Mouse (Mus musculus): ENCODE measurements at regions not wholly inside any gene's neighbourhood (a gene's known extent, or its start where the extent isn't known, plus 50 kb on each side); places are given as distances from the start of the nearest gene placed in this dataset.

DNA sequence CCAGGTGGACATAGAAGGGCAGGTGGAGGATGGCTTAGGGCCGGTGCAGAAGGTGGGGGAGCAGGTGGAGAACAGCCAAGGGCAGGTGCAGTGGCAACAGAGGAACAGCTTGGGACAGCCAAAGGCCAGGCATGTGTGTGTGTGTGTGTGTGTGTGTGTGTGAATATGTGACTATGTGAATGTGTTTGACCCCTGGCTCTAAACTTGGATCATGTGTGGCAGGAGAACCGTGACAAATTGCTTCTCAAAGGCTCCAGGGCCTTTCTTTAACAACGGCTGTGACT, 236.7 kb upstream of the Wscd1 start:
- no peak for DNase-seq (ENCODE audit: low read depth, low spot score)

DNA sequence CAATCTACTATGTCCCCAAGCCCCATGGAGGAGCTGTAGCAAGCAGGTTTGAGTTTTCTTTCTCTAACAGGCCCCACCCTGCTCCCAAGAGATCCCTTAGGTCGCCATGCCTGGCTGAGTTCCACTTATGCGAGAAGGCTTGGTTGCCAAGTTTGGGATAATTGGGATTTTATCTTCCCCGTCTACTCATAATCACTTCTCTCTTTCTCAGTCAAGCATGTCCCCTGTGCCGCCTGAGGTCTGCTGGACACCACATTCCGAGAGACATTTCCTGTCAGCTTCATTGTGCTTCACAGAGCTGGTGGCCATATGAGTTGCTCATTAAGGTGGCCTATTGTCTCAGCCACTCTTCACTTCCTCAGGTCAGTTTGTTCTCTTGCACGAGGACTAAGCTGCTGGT, 234.5 kb upstream of the Wscd1 start:
- DNase-seq (ENCODE audit: low read depth, low spot score), result no peak

DNA sequence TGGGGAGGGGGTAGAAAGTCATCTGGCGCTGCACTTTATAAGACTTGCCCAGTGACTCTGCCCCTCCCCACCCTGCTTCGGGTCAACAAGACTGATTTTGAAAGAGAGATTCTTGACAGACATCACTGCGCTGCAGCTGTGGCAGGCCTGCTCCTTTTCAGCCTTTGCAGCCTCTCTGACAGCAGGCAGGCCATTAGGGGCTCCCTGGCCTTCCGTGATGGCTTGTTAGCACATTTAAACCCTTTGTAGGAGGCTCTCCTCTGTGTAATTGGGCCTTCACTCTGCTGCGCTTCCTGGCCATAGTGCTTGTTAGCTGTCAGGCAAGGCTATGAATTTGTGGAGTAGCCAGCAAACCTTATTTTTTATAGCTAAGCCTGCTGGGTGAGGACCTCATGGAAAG, 232.3 kb upstream of the Wscd1 start:
- DNase-seq (ENCODE audit: low read depth, low spot score), result no peak

DNA sequence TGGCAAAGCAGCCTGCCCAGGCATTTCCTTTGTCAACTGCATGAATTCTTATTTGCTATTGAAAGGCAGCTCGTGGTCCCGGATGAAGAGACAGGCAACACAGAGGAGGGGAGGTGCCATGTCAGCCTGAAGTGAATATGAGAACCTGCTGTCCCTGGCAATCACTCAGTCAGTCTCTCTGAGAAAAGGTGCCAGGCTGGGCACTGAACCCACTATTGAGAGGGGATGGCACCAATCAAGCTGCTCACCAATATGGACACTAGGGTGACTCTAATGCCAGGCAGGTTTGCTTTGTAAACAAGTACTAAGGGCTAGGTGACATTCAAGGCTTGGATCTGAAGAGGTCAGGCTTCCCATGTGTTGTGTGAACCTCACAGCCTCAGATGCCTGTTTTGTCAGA, 222.0 kb upstream of the Wscd1 start:
- DNase-seq (ENCODE audit: low read depth, low spot score), result no peak

DNA sequence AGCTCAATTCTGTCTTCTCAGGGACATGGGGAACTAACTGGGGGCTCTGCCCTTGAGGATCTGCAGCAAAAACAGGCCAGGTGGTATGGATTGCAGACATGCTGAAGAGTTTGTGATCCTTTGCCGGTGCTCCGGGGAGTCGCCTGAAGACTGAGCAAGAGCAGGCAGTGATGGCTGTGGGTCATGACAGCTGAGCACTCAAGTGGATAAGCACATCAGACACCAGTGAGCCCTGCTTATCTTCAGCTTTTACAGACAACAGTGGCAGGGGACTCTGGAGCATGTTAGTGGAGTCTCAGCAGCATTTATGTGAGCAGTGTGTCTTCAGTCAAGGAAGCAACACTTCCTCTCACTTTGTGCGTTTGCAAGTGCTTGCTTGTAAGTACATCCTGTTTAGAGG, 221.1 kb upstream of the Wscd1 start:
- DNase-seq (ENCODE audit: low read depth, low spot score), result no peak

DNA sequence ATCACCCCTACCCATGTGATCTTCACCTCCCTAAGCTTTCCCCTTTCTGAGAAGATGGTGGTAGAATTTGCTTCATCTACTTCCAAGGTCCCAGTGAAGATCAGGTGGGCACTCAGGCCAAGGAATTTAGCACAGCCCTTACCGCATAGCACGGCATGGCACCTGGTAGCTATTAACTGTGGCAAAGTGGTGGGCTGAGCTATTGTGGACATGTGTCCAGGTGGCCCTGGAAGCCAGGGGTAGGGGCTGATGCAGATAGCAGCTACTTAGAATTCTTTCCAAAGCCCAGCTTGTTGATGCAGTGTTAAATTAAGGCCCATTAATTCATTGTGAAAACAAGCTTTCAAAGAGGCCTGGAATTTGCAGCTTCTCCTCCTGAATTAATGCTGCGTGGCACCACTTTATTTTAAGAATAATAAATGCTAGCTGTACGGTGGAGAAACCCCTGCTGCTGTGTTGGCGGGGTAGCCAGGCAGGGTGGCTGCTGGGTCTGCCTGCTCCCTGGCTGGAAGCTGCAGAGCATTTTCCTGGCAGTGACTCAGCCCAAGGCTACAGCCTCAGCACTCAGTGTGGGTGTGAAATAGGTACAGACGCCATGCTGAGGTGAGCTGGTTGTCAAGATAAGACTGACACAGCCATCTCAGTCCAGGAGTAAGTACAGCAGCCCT, 208.4 kb upstream of the Wscd1 start:
- DNase-seq (ENCODE audit: low read depth, low spot score), result no peak

DNA sequence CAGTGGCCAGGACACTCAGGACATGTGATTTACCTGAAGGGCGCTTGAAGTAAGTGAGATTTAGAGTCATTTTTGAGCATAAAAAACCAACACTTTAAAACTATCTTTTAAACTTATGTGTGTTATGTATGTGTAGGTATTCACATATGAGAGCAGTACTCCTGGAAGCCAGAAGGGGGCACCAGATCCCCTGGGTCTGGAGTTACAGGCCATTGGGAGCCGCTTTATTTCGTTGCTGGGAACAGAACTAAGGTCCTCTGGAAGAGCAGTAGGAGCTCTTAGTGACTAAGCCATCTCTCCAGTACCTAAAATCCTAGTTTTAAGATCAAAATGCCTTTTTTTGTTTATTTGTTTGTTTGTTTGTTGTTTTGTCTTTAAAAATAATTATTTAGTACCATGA, 192.3 kb upstream of the Wscd1 start:
- peak; percentile 3 for DNase-seq (ENCODE audit: low read depth, low spot score)

DNA sequence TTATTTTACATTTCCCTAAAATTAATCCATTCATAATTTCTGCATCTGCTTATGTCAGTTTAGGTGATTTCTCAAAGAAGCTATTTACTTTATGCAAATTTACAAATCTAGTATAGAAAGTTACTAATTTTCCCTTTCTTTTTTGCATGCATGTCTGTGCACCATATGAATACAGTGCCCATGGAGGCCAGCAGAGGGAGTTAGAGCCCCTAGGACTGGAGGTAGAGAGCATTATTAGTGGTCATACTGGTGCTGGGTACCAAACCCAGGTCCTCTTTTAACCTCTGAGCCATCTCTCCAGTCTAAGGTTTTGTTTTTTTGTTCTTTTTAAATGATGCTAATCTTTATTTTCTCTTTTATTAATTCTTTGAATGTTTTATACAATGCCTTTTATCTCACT, 184.9 kb upstream of the Wscd1 start:
- no peak for DNase-seq (ENCODE audit: low read depth, low spot score)

DNA sequence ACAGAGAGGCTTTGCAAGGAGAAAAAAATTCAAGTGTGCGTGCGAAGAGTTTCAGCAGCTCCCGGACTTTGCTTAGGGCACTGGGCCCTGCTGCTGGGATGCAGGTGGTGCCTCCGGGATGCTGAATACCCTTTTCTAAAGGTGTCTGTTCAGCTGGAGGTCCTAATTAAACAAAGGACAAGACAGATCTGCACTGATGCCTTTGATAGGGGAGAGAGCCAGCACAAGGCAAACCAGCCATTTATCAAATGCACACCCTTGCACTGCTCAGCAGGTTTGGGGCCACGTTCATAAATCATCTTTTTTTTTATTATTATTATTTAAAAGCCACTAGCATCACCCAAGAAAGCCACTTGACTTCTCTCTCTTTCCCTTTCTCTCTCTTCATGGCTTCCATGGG, 172.9 kb upstream of the Wscd1 start:
- DNase-seq (ENCODE audit: low read depth, low spot score), result no peak

DNA sequence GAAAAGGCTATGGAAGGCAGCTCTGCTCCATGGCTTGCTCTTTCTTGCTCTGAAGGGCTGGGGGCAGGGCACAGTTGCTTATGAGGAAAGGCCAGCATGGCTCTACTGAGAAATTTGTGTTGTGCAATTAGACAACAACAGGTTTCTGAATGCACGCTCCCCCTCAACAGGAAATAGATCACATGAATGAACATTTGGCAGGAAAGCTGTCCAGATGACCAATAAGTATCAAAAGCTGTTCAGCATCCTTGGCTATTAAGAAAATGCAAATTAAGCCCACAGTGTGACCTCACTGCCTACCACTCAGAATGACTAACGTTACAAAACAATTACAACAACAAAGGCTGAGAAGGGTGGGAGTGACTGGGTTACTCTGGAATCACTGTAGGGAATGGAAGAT, 167.9 kb upstream of the Wscd1 start:
- DNase-seq (ENCODE audit: low read depth, low spot score), result no peak

DNA sequence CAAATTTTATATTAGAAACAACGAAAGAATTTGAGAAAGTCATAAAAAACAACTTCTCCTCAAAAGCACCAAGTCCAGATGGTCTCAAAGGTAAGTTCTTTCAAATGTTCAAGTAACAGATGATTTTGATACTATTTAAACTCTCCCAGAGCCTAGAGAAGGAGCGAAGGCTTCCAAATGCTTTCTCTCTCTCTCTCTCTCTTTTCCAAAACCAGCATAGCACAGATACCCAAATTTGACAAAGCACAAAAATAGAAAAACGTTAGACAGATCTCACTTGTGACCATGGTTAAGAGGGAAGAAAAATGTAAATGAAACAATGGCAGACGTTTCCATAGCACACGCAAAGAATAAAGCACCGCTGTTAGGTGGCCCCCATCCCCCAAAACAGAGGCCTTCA, 158.7 kb upstream of the Wscd1 start:
- no peak for DNase-seq (ENCODE audit: low read depth, low spot score)

DNA sequence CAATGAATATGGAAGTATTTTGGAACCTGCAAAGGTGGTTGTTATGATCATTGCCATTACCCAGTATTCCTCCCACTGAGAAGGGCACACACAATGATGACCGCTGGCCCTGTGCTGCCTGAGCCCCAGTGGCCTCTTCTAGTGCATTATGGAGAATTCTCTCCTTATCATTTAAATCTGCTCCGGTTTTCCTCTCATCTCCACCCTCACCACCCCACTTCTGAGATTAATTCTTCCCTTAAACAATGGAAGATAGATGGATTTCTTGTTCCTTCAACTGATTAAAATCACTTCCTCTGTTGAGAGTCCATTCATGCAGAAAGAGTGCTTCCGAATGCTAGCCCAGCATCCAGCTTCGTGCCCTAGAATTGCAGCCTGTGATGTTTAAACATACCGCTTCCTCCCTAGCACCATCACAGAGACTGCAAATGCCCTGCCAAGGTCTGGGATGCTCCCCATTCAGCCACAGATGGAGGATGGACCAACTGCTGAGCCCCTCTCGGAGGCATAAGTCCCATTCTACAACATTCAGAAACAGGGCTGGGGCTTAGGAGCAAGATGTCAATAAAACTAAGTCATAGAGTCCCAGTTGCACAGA, 155.4 kb upstream of the Wscd1 start:
- no peak for DNase-seq (ENCODE audit: low read depth, low spot score)

DNA sequence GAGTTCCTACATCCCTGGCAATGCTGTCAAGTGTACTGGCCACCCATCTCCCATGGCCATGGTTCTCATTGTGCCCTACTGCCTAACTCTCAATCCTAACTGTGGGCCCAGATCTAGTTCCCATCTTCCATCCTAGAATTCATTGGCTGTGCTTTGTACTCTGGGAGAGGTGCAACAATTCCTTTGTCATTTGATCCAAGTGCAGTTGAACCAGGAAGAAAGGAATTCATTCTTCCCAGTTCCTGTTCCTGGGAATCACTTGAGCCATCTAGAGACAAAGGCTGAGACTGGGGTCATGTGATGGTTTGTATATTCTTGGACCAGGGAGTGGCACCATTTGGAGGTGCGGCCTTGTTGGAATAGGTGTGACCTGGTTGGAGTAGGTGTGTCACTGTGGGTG, 152.0 kb upstream of the Wscd1 start:
- DNase-seq (ENCODE audit: low read depth, low spot score), result no peak

DNA sequence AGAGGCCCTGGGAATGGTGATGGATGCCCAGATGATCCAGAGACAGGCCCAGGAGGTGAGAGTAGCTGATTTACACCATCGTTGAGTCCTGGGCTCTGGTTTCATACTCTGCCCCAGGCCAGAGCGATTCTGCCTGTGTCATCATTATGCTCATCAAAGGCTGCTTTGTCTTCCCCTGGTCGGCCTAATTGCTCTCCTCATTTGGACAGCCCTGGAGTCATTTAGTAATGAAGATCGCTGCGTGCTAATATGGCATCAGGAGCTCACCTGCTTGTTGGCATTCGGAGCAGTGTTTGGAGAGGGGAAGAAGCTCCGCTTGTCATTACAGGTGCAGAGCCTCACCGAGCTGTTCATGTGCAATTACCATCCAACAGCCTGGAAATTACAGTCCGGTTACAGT, 138.9 kb upstream of the Wscd1 start:
- DNase-seq (ENCODE audit: low read depth, low spot score), result no peak

DNA sequence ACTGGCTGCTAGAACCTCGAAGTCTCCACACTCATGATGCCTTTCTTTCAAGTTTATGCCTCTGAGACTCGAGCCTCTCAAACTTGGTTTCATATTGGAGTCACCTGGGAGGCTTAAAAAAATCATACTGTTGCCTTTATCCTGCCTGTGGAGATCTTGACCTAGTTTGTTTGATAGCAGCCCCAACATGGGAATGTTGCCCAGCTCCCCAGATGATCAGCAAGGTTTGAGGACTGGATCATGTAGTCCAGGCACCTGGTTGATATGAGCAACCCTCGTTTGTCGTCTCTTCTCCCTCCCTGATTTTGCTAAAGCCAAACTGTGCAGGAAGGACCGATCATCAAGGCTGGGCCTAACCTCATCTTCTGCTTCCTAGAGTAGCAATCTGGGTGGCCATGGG, 134.2 kb upstream of the Wscd1 start:
- DNase-seq (ENCODE audit: low read depth, low spot score), result no peak

DNA sequence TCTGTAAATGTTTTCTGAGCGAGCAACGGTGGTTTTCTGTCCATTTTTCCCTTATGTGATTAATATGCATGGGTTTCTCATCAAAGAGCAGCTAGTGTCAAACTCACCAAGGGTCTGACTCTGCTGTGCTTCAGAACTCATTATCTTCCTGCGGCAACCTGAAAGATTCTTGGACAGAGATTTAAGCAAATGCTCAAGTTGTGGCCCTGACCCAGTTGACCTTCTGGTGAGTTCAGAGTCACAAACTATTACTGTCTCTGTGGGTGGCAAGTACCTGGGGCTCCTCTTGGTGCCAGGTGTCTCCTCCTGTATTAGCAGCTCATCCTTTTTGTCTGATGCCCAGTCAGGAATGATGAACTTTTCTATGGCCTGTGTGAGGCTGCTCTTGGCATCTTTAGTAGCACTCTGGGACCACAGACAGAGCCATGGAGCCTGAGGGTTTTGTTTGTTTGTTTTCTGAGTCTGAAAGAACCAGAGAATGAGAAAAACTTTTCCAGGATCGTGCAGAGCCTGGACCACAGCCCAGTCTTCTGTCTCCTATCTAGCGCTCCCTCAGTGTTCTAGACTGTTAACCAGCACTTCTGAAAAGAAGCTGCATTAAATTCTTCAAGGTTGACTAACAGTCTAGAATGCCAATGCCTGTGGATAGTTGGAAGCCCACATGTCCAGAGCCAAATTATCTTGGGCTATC, 124.1 kb upstream of the Wscd1 start:
- no peak for DNase-seq (ENCODE audit: low read depth, low spot score)

DNA sequence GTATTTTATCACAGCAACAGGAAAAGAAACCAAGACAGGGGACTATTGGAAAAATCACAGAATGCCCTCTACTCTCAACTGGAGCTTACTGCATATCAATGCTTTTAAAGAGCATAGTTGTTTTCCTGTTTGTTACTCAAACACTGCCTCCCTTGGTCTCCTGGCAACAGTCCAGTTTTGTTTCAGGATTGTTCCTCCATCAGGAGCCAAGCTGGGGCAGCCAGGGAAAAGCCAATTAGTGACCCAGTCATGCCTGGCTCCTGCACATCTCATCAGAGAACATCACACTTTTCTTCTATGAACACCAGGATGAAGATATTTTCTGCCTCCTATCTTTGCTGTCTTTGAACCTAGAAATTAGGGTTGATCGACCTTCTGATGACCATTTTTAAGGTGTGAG, 113.6 kb upstream of the Wscd1 start:
- no peak for DNase-seq (ENCODE audit: low read depth, low spot score)

DNA sequence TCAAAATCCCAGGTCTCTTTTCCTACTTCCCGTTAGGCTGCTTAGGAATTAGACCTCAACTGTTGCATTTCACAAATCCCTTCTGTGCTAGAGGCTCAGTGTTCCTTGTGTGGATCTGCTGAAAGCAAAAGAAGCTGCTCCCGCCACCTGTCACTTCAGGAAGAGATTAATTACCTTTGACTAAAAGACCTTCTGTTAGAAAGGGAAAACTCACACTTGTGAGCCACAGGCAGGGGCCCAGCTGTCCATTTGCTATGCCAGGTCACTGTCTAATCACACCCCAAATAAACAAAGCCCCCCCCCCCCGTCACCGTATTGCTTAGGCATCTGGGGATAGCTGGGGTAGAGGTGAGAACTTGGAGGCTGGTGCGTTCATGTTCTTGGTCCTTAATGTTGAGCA, 112.9 kb upstream of the Wscd1 start:
- no peak for DNase-seq (ENCODE audit: low read depth, low spot score)

DNA sequence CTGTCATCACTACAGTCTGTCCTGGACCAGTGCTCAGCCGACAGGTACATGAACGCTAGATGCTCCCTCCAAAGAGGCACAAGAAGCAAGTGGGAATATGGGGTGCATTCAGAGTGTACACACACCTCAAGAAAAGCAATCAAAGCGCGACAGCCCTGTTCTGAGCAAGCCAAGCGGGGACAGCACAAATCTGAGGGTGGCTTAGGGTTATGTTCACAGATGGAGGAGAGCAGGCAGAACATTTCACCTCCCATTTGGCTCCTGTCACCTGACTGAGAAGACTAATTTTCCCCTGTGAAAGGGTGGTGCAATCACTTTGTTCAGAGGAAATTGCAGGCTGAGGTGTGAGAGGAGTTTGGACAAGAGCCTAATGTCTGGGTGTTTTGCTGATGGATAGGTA, 106.8 kb upstream of the Wscd1 start:
- no peak for DNase-seq (ENCODE audit: low read depth, low spot score)

DNA sequence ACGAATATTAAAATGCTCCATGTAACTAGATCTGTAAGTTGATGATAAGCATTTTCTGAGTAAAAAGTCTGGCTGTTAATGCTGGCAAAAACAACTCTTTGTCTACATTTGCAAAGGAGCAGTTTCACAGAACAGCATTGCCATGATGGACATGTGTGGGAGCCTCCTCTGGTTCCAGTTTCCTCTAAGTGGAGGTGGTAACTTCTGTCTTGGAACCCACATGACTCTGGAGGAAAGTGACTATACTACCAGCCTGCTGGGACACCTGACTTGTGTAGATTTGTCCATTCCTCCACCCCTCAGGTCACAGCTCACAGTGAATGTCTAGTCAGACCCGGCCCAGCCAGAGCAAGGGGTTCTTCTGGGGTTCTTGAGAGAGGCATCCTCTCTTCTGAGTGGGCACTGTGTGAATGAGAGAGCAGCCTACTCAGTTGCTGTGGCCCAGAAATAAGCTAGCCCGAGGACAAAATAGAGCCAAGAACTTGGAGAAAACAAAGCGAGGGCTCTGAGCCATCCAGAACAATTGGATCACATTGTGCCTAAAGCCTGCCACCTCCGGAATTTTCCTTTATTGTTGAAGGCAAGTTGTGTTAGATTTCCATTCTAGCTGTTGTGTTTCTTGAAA, 97.9 kb upstream of the Wscd1 start:
- DNase-seq (ENCODE audit: low read depth, low spot score), result no peak

DNA sequence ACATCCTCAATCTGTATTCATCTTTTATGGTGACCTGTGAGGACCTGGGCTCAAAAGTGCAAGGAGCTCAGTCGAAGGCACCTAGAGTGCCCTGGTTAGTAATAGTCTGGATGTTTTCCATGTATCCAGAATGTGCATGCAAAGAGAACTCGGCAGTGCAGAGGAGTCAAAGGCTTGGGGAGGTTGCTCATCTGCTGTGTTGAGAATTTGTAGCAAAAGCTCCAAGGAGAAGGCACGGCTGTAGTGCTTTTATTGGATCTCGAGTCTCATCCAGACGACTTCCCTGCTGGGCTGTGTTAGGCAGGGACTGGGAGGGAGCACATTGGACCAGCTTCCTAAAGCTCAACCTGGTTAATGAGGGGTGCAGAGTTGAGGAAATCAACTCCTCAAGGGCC, 97.3 kb upstream of the Wscd1 start:
- DNase-seq (ENCODE audit: low read depth, low spot score), result no peak

DNA sequence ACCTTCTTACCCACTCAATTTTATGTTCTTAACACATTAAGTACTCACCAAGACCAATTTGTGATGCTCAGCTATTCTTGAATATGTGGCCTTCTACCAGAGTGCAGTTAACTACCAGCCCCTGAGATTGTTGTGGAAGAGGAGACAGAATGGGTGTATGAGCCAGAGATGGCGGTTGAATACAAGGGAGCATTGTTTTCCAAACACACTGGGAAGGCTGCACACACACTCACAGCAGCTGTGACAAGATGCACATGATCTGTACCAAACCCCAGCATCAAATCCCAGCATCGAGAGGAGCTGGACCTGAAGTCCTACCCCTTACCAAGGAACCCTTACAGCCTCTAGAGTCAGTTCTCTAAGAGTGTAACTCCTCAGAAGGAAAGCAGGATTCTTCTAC, 91.4 kb upstream of the Wscd1 start:
- DNase-seq (ENCODE audit: low read depth, low spot score), result no peak
